Mouse (Mus musculus) embryo, embryonic 10 days (tissue): ENCODE data around the gene Itpk1.

Experiments used
- DNase-seq: peaks from one replicate; pipeline ENCODE4 v3.0.0-alpha.2; 2015; ENCODE audit warnings: low spot score

Gene Itpk1

DNA sequence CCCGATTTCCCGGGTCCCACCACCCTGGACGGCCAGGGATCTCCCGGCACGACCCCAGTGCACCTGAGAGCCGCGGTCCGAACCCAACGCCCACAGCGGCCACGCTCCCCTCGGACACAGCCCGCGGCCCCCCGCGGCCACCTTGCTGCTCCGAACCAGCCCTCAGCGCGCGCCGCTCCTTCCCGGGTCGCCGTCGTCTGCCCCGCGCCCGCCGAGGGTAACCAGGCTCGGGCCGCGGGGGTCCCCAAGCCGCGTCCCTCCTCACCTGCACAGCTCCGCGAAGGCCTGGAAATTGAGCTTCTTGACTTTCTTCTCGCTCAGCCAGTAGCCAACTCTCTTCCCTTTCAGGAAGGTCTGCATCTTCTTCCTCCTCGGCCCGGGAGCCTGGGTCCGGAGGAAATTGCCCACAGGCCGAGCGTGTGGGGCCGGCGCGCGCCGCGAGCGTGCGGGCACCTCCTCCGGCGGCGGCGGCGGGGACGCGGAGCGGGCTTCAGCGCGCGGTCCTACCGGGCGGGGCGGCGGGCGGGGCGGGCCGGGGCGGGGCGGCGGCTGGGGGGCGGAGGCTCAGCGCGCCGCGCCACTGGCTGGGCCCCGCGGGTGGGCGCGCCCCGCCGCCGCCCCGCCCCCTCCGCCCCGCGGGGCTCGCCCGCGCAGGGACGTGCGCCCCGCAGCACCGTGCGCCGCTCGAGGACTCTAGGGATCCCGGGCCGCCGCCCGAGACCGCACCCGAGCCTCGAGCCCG is at the start of gene Itpk1:
Gene Itpk1, minus strand, starts transcription at position 474 of the 742 bp plus-strand sequence.
- DNase-seq: peak; percentile 58

GRCm38 (mm10) chr12:102748256-102748655 is 43.5 kb upstream of the Itpk1 start:
- DNase-seq: no peak

DNA sequence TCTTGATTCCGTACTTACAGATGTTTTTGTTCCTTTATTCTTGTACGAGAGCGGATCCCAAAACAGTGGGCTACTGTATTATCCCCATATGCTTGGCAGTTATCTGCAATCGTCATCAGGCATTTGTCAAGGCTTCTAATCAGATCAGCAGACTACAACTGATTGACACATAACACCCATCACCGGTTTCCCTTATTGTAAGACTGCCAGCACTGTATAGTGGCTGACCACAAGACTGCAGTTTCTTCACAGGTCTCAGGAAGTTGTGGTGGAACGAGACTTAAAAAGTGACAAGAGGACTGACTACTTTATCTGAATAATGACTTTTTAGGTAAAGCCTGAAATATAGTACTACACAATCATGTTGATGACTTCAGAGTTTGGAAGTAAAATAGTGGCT is 40.1 kb upstream of the Itpk1 start:
- no peak for DNase-seq

DNA sequence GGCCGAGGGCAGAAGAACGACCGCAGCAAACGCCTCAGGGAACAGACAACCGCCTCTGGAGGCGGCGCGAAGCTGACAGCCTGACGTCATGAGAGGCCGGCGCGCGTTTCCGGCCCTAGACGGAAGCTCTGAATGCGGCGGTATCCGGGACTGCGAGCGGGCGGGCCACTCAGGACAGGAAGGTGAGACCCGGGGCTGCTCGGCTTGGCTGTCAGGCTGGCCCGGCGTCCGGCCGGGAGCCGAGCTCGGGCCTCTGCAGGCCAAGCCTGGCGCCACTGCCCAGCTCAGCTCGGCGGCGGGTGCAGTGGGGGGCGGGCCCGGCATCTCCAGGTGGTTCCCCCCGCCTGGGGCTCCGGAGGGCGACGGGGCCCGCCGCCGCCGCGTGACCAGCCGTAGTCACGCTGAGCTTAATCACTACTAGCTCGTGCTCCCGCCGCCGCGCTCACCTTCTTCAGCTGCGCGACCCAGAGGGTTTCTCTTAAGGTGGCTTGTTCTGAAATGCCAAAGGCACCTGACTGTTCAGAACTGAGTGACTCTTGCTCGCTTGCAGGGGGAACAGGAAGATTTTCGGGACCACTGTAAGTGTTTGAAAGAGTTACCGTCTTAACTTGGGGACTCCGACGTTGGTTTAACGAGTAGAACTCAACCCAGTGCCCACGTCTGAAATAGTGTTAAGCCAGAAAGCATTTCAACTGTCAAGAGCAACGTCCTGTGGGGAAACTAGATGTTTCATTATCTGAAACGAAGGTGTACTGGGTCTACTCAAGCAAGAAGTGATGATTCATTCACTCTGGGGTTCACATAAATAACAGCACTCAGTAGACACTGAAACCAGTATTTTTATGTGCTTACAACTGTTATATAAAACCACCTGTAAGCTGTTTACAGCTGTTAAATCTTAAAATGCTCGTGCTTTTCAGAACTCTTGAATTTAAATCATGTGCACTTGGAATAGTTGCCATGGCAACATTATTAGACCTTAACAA is 39.2 kb upstream of the Itpk1 start, which contains the start of the genes Moap1 and Tmem251:
Gene Moap1, minus strand, starts transcription at position 73 of the 986 bp plus-strand sequence.
Gene Tmem251, plus strand, starts transcription at position 174 of the 986 bp plus-strand sequence.
- DNase-seq: peak; percentile 96

- DNase-seq: peak; percentile 17
Measured at GRCm38 (mm10) chr12:102743036-102743588, 38.4 kb upstream of the Itpk1 start.

DNA sequence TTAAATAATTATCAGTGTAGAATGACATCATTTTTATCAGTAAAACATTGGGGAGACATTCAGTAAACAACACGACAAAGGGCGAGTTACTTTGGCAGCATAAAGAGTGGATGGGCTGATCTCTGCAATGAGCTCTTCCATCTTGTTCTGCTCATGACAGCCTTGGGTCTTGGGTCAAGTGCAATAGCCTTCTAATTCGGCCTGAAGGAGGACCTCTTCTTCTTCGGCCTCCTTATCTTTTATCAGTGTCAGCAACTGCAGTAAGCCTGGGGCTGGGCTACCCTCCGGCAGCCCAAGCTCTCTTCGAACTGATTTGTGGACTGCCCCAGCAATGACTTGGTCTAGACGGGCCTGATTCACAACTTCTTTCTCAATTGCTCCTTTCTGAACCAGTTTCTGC is 37.3 kb upstream of the Itpk1 start:
- DNase-seq: no peak

DNA sequence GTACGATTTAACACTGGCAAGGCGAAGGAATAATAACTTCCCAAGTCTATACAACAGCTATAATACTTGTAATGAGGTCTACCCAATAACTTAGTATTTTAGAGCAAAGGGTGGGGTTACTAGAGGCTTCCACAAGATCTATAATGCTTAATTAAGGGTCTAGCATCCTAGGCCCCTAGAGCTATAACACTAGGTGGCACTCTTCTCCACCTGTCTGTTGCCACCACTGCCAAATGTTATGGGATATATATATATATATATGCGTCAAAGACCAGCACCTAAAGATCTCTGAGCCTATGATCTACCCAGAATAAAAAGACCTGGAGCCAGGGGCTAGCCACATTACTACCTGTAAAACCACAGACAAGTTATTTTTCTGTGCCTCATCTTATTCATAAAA is 35.6 kb upstream of the Itpk1 start:
- DNase-seq: no peak

DNA sequence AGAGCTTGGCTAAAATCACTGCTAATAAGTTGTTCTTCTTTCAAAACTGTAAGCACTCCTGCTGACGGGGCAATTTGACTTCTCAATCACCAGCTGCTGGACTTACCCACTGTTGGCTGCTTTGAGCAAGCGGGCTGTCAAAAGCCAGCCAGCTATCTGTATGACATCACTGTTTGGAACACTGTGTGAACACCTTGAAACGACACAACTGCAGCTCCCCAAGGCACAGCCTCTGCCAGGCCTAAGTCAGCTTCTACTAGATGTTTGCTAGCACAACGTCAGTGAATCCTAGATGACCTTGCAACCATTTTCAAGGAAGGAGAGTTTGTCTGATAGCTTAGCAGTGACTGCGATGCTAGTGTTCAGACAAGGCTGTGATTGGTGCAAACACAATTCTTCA is 34.4 kb upstream of the Itpk1 start:
- no peak for DNase-seq

GRCm38 (mm10) chr12:102733381-102733780 is 28.7 kb upstream of the Itpk1 start:
- DNase-seq: peak; percentile 82

DNA sequence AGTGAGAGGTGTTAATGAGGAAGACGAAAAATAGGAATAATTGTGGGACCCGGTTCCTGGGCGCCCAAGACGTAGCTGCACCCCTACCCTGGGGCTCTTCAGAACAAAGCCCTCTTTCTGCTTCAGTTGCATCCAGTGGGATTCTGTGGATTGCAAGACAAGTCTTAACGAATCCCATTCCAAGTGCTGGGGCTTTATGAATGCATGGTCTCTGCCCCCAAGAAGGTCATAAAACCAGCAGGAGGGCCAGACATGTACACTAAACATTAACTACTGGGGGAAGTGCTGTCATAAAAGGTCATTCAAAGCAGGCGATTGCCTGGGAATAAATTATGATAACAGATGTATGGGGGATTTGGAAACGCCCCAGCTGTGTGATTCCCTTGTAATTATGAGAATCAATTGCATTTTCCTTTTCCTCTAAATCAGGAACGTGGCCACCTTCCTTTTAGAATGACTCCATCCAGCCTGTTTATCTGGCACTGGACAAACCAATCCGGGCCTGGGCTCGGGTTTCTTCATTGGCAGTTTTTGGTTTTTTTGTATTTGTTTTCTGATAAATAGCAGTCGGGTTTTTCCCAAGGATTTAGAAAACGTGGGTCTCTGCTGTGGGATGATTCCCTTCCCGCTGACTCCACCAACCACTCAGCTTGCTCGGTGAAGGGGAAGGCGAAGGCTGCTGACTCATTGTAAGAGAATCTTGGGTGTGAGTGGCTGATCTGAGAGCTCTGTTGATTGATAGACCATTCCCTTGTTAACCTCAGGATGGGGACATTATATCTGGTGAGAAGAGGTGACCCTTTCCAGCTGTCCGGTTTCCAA is 26.3 kb upstream of the Itpk1 start:
- peak; percentile 43 for DNase-seq

GRCm38 (mm10) chr12:102729855-102730797 is 25.4 kb upstream of the Itpk1 start:
- DNase-seq: peak; percentile 94

DNA sequence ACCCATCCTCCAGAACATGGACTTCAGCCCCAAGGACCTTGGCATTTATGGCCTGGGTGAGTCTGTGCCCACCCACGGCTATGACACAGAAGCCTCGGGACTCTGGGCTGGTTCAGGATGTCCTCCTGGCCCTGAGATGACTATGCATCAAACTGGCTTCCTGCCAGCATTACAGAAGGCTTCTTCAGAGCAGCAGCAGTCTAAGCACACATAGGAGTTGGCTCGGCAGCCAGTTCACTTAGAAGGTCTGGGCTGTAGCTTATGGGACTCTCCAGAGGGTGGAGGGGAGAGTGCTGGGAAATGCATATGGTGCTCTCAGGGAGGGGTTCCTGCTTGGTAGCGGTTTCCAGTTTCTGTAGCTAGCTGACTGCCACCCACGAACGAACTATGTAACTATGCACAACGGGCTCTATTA is 21.0 kb upstream of the Itpk1 start:
- DNase-seq: no peak

DNA sequence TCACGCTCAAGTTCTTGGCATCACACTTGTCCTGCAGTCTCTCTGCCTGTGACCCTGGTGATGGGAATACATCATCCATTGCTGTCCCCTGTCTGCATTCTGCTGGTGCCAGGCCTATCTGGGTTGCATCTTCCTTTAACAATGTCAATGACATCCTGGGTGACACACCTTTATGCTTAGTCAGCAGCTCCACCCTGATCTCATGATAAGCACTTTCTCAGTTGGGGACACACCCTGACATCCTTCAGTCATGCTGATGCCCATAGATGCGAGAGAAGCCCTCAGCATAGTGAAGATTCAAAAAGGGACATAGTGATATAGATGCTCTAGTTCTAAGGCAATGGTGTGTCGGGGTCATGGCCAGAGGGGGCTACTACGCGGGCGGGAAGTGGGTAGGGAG is 20.4 kb upstream of the Itpk1 start:
- DNase-seq: no peak

DNA sequence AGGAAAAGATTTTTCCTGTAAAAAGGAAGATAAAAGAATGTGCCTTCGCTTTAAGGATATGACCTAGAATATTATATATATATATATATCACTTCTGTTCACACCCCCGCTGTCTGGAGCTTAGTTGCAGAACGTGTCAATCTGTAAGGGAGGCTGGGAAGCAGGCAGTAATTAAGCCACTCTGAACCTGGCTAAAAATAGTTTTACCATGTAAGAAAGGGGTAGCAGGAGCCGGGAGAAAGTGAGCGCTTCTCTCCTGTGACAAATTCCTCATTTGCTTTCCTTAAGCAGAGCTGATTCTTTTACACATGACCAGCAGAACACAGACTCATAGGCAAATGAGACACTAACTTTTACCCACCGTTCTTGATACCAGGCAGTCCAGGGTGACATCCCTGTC is 19.1 kb upstream of the Itpk1 start:
- no peak for DNase-seq

- no peak for DNase-seq
Measured at GRCm38 (mm10) chr12:102722966-102723365, 18.2 kb upstream of the Itpk1 start.

DNA sequence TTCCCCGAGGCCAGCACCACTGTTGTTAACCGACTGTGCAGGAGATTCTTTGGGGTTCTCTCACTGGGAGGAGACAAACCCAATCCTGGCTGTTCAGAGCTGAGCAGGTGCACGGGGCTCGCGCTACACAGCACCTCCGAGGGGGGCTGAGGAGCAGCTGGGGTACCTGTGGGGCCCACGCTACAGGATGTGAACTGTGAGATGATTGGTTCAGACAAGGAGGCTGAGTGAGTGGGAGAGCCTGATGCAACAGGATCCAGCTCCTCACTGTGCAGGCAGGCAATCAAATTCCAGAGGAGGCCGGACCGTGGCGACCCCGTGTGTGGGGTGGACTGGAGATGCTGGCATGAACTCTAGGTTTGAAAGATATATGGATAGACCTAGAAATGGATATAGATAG is 17.7 kb upstream of the Itpk1 start:
- DNase-seq: no peak

GRCm38 (mm10) chr12:102719552-102720315 is 15.0 kb upstream of the Itpk1 start:
- DNase-seq: peak; percentile 85

DNA sequence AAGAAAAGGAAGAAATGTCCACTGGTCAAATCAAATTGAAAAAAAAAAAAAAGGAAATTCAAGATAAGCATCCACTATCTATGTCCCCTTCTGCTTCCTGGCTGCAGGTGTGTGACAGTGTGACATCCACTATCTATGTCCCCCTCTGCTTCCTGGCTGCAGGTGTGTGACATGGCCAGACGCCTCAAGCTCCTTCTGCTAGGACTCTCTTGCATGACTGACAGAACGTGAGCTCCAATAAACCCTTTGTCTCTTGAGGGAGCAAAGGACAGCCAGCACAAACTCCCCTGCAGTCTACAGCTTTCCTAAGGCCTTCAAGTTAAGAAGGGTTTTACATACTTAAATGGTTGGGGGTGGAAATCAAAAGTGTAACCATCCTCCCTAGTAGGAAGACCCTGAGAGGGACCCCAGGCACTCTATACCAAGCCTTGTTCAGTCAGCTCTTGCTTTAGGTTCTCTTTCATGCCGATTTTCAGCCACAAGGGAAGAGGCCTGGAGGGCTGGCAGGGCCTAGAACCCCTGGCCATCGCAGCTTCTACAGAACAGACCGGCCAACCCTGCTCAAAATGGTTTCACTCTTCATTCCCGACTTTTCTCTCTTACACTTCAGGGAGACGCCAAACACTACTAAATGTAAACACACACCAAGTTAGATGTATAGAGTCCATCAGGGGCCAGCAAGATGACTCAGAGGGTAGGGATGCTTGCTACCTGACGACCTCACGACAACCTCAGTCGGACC is 10.1 kb upstream of the Itpk1 start:
- no peak for DNase-seq

- no peak for DNase-seq
Measured at GRCm38 (mm10) chr12:102714116-102714515, 9.4 kb upstream of the Itpk1 start.
